Mouse (Mus musculus) limb, embryonic 13.5 days (tissue): ENCODE data around the gene Nccrp1. TPM values are rescaled to one million over a fixed set of nuclear protein-coding genes. Genes with fewer than 3 reads are reported as not detected.
A peak's percentile ranks its signal among the peaks of the same experiment; 100 is the strongest.

Source experiments
- ATAC-seq: fragments of 200-750 bp; cut with Nextera tagmentation; 2 replicates; pipeline ENCODE4 v1.8.0; 2017; ENCODE audit warnings: low read depth, moderate number of reproducible peaks, moderate TSS enrichment; ENCODE audit not compliant: low FRiP score
- H3K27ac ChIP-seq: fragments of 300-500 bp; sonication (generic); 2 replicates; pipeline ENCODE4 v1.5.1; 2015; ENCODE audit warnings: inconsistent platforms, mild to moderate bottlenecking, moderate library complexity
- H3K27me3 ChIP-seq: fragments of 300-500 bp; sonication (generic); 2 replicates; pipeline ENCODE4 v1.6.1; 2015; ENCODE audit warnings: mild to moderate bottlenecking, inconsistent platforms
- H3K36me3 ChIP-seq: fragments of 300-500 bp; sonication (generic); 2 replicates; pipeline ENCODE4 v1.6.1; 2015; ENCODE audit warnings: inconsistent platforms, mild to moderate bottlenecking, moderate library complexity
- H3K4me1 ChIP-seq: fragments of 300-500 bp; sonication (generic); 2 replicates; pipeline ENCODE4 v1.6.1; 2015; ENCODE audit warnings: inconsistent platforms
- H3K4me2 ChIP-seq: fragments of 300-500 bp; sonication (generic); replicated peaks from 2 replicates; pipeline ENCODE4 v1.6.1; 2015; ENCODE audit warnings: inconsistent platforms, mild to moderate bottlenecking, moderate library complexity
- H3K4me3 ChIP-seq: fragments of 300-500 bp; sonication (generic); 2 replicates; pipeline ENCODE4 v1.5.1; 2015; ENCODE audit warnings: moderate library complexity, mild to moderate bottlenecking, inconsistent platforms
- H3K9ac ChIP-seq: fragments of 300-500 bp; sonication (generic); 2 replicates; pipeline ENCODE4 v1.6.1; 2015; ENCODE audit warnings: mild to moderate bottlenecking, inconsistent platforms
- H3K9me3 ChIP-seq: fragments of 300-500 bp; sonication (generic); 2 replicates; pipeline ENCODE4 v1.6.1; 2016; ENCODE audit warnings: inconsistent platforms
- WGBS: fragments of 180-500 bp; shearing (Covaris S2); methylation state at CpG from one replicate; pipeline ENCODE4 v1.1.7; 2015; 5-methylcytosine and 5-hydroxymethylcytosine counted together
- polyA plus RNA-seq: library from polyadenylated mRNA; unstranded; fragments of >200 nt; fragmentation: Nextera tagmentation; extraction: Ambion mirVana; gene quantifications from 2 replicates; pipeline ENCODE4 v1.2.1, GENCODE M21; 2015

The Nccrp1 gene
- polyA plus RNA-seq, 1 experiment from 2014 or later, result not detected

GRCm38 (mm10) chr7:28579826-28580225, 32.8 kb upstream of the Nccrp1 start:
- Histone ChIP-seq H3K4me2 (no peak overlapping the region), H3K4me1 (peaks cover 57% of the 10 kb centered on the region), H3K36me3 (peaks cover 11% of the 10 kb centered on the region), H3K27me3 (no peaks in the 10 kb centered on the region), H3K27ac (no peak overlapping the region; the same call in 1 of the 2 replicates), H3K4me3 (no peak overlapping the region), H3K9ac (no peak overlapping the region), H3K9me3 (no peaks in the 10 kb centered on the region)
- WGBS, result 74% methylated on average over 5 of the region's 5 CpGs
- ATAC-seq, result no peak

DNA sequence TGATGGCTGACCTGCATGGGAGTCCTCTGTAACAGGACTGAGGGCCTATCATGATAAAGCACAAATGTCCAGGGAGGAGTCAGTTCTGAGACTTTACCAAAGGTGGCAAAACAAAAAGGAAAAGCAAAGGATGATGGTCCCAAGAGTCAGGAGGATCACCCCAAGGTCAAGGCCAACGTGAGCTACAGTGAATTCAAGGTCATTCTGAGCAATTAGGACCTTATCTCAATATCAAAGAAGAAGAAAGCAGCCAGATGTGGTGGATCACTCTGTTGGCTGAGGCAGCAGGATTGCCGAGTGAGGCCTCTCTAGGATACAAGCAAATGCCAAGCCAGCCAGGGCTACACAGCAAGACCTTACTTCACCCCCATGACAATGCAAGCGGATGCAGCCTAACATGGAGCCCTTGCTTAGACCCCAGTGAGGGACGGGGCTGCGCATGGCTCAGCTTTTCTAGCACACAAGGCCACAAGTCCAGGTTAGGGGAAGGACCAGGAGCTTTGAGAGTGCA, 31.5 kb upstream of the Nccrp1 start:
- Histone ChIP-seq H3K4me3 (no peak overlapping the region), H3K27me3 (no peaks in the 10 kb centered on the region), H3K4me1 (peaks cover 47% of the 10 kb centered on the region), H3K9ac (no peak overlapping the region), H3K4me2 (no peak overlapping the region), H3K9me3 (no peaks in the 10 kb centered on the region), H3K27ac (no peak overlapping the region), H3K36me3 (peaks cover 11% of the 10 kb centered on the region)
- ATAC-seq, result no peak
- 75% methylated on average over 5 of the region's 5 CpGs for WGBS

- Histone ChIP-seq H3K9ac (0 out of 2 replicates have a peak overlapping the region, but pooled peaks have one; percentile 9), H3K27ac (no peak overlapping the region), H3K4me3 (no peak overlapping the region), H3K9me3 (no peaks in the 10 kb centered on the region), H3K27me3 (no peaks in the 10 kb centered on the region), H3K36me3 (peaks cover 11% of the 10 kb centered on the region), H3K4me2 (no peak overlapping the region), H3K4me1 (peaks cover 46% of the 10 kb centered on the region)
- 72% methylated on average over 9 of the region's 9 CpGs for WGBS
- ATAC-seq, result no peak
Measured at GRCm38 (mm10) chr7:28577826-28578542, 30.9 kb upstream of the Nccrp1 start.

DNA sequence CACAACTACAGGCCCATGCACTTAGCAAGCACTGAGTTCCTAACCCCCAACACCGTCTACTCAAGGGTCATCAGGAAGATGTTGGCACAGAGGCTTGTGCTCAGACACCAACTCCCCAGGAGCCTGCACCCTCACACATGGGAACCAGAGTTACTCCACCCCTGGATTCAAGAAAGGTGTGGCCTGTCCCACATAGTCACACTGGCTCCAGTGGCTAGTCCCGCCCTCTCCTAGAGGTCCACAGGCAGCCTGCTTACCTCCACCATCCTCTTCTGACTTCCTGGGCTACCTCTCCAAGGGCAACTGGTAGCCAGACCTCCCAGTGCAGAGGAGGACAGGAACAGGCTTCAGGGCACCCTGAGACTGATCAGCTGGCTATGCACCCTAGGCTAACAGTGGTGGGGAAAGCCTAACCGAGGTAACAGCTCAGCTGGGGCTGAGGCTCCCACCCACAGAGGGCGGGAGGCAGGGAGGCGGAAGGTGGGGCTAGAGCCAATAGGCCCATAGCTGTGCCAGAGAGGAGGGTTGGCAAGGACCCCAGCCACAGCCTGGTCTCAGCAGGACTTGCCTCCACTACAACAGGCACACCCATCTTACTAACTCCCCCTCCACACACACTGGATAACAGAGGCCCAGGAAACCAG, 29.3 kb upstream of the Nccrp1 start:
- Histone ChIP-seq H3K9ac (peak overlapping the region; percentile 46; the same call in 1 of the 2 replicates), H3K36me3 (peaks cover 11% of the 10 kb centered on the region), H3K4me3 (no peak overlapping the region), H3K27ac (peak overlapping the region; percentile 48; the same call in 1 of the 2 replicates), H3K9me3 (no peaks in the 10 kb centered on the region), H3K27me3 (no peaks in the 10 kb centered on the region), H3K4me2 (no peak overlapping the region), H3K4me1 (peaks cover 53% of the 10 kb centered on the region)
- 0 out of 2 replicates have a peak, but pooled peaks have one; percentile 37 for ATAC-seq
- 70% methylated on average over 5 of the region's 5 CpGs for whole genome bisulfite sequencing

DNA sequence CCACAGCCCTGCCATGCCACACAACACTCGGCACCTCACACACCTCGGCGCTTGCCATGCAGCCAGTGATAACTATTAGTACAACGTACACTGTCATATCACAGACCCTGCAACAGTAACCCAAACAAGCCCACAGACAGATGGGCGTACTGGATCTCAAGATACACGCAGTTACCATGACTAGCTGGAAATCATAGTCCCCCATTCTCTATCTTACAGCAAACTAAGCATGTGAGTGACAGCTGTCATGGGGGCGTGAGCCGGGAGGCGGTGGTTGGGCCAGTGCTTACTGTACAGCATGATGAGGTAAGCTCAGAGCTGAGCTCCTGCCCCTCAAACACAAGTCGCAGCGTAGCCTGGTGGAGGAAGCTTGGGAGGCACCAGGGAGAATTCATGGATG, 28.5 kb upstream of the Nccrp1 start:
- Histone ChIP-seq H3K36me3 (peaks cover 7% of the 10 kb centered on the region), H3K27me3 (no peaks in the 10 kb centered on the region), H3K9ac (no peak overlapping the region), H3K4me1 (peaks cover 61% of the 10 kb centered on the region), H3K4me3 (no peak overlapping the region), H3K27ac (no peak overlapping the region), H3K9me3 (no peaks in the 10 kb centered on the region), H3K4me2 (no peak overlapping the region)
- WGBS, result 86% methylated on average over 11 of the region's 11 CpGs
- ATAC-seq, result no peak

DNA sequence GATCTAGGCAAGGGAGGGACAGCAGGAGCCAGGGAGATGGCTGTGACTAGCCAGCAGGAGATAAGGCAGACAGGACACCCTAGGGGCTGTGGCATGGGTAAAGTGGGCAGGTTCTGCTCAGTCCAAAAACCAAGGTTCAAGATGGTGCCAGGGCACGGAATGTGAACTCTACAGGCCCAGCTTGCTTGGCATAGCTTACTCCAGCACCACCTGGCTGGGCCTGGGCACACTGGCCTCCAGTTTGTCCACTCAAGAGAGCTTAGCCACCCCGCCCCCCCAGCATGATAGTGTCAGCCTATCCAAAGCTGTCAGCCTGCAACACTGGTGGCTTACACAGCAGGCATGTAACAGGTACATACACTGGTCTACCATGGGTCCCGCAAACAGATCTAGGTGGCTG, 26.2 kb upstream of the Nccrp1 start:
- Histone ChIP-seq H3K9me3 (no peaks in the 10 kb centered on the region), H3K36me3 (peaks cover 17% of the 10 kb centered on the region), H3K9ac (no peak overlapping the region), H3K4me1 (peaks cover 57% of the 10 kb centered on the region), H3K4me3 (no peak overlapping the region), H3K27ac (no peak overlapping the region), H3K4me2 (no peak overlapping the region), H3K27me3 (no peaks in the 10 kb centered on the region)
- 93% methylated on average over 3 of the region's 3 CpGs for WGBS
- no peak for ATAC-seq

GRCm38 (mm10) chr7:28572689-28573088, 25.6 kb upstream of the Nccrp1 start:
- WGBS, result 84% methylated on average over 5 of the region's 5 CpGs
- H3K36me3 ChIP-seq, result peaks cover 22% of the 10 kb centered on the region
- H3K27me3 ChIP-seq, result no peaks in the 10 kb centered on the region
- H3K9ac ChIP-seq, result no peak overlapping the region
- no peak overlapping the region for H3K4me2 ChIP-seq
- no peaks in the 10 kb centered on the region for H3K9me3 ChIP-seq
- no peak overlapping the region for H3K4me3 ChIP-seq
- no peak for ATAC-seq
- peaks cover 52% of the 10 kb centered on the region for H3K4me1 ChIP-seq
- no peak overlapping the region for H3K27ac ChIP-seq

DNA sequence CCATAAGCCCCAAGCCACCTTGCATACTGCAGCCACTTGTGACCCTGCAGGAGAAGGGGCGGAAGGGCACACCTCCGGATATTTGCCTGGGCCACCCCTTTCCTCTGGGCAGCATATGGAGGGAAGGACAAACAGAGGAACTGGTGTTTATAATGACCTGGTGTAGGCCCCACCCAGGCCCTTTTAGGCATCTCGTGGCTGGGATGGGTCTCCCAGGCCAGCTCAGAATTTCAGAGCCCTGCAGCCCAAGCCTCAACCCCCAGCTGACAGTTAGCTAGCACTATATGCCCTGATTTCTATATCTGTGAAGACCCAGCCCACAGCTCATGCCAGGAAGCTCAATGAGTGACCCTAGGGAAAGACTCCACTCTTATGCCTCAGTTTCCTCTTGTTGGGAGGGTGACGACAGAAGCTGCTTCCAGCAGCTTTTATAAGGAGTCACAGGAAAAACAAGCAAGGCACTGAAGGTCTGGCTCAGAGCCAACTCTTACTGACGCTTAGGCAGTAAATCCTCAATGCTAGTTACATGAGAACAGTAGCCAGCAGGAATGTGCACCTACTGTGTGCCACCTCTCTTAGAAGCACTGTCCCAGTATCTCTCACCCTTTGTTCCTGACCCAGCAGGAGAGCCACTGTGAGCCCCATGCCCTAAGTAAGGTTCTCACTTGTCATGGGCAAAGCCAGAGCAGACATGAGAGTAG, 24.1 kb upstream of the Nccrp1 start:
- no peak for ATAC-seq
- peaks cover 36% of the 10 kb centered on the region for H3K4me1 ChIP-seq
- no peak overlapping the region for H3K9ac ChIP-seq

DNA sequence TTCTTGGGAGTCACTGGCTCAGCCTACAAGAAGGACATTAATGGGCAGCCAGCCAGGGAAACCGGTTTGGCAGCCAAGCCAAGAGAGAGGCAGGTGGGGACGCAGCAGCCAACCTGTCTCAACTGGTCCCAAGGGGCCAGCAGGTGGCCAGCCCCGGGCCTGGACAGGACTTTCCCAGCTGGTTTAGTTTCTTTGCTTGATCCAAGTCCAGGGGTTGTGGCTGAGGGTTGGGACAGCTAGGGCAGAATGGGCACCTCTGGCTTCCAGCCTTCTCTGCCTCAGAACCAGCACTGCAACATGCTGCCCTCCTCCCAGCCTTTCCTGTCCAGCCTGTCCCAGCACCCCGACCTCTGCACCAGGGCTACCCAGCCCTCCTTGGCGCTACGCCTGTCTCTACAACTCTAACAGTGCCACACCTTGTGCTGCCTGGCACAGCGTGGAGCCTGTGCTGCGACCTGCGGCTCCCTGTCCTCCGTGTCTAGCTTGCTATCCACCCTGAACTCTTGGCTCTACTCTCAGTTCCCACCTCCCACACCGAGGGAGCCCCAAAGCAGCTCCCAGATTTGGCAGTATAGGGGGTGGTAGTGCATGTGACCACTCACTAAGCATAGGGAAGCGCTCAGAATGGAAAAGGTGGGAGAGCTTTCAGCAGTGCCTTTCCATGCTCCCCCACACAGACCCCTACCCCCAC, 23.4 kb upstream of the Nccrp1 start:
- H3K27me3 ChIP-seq, result no peaks in the 10 kb centered on the region
- 67% methylated on average over 12 of the region's 12 CpGs for WGBS
- peaks cover 29% of the 10 kb centered on the region for H3K4me1 ChIP-seq
- H3K4me3 ChIP-seq, result no peak overlapping the region
- H3K36me3 ChIP-seq, result peaks cover 45% of the 10 kb centered on the region
- H3K27ac ChIP-seq, result no peak overlapping the region; the same call in 1 of the 2 replicates
- no peak overlapping the region for H3K9ac ChIP-seq
- ATAC-seq, result no peak
- no peaks in the 10 kb centered on the region for H3K9me3 ChIP-seq
- H3K4me2 ChIP-seq, result 0 out of 2 replicates have a peak overlapping the region, but pooled peaks have one; percentile 3

More for the DNA sequence above, 24.1 kb upstream of the Nccrp1 start:
- Histone ChIP-seq H3K27me3 (no peaks in the 10 kb centered on the region), H3K36me3 (peaks cover 38% of the 10 kb centered on the region), H3K4me2 (no peak overlapping the region), H3K4me3 (no peak overlapping the region), H3K27ac (no peak overlapping the region; the same call in 1 of the 2 replicates), H3K9me3 (no peaks in the 10 kb centered on the region)
- WGBS, result 30% methylated on average over 5 of the region's 5 CpGs

DNA sequence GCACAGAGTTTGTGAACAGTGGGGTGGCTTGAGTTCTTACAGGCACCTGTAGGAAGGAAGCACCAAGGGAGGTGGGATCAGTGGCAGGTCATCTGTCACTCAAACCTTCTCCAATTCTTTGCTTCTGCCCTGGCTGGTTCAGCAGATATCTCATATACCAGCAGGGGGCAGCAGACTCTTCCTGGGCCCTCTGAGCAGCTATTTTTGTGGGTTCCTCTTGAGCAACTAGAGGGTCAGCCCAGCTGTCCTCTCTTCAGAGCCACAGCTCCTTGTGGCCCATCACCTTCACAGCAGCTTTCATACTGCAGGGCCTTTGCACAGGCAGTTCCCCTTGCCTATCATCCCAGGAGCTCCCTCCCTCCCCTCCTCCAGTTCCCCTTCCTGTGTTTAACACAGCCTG, 21.2 kb upstream of the Nccrp1 start:
- Histone ChIP-seq H3K4me2 (no peak overlapping the region), H3K27me3 (no peaks in the 10 kb centered on the region), H3K9ac (no peak overlapping the region), H3K27ac (no peak overlapping the region), H3K4me3 (no peak overlapping the region), H3K4me1 (peaks cover 24% of the 10 kb centered on the region), H3K9me3 (no peaks in the 10 kb centered on the region), H3K36me3 (peaks cover 67% of the 10 kb centered on the region)
- no peak for ATAC-seq

DNA sequence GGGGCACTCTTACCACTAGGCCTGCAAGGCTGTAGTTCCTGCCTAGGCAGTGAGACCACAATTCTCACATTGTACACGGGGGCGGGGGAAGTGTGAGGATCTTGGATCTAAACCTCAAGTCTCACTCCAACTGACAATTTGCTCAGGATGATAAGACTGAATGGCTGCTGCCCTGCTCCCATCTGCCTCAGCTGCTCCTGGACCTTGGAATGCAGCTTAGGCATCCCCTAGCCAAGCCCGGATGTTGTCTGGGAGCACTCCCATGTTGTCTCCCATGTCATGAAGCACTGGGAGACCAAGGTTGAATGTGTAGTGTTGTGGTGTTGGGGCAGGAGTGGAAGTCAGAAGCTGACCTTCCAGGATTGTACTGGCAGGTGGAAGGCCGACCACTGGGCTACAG, 20.5 kb upstream of the Nccrp1 start:
- peaks cover 24% of the 10 kb centered on the region for H3K4me1 ChIP-seq
- no peaks in the 10 kb centered on the region for H3K9me3 ChIP-seq
- H3K4me3 ChIP-seq, result no peak overlapping the region
- H3K27ac ChIP-seq, result no peak overlapping the region
- 91% methylated on average over 4 of the region's 4 CpGs for WGBS
- no peaks in the 10 kb centered on the region for H3K27me3 ChIP-seq
- ATAC-seq, result no peak
- peaks cover 74% of the 10 kb centered on the region for H3K36me3 ChIP-seq
- H3K9ac ChIP-seq, result no peak overlapping the region
- H3K4me2 ChIP-seq, result no peak overlapping the region
